Mouse (Mus musculus) retina, embryonic 14.5 days (tissue): ENCODE results near the gene Nrap.
"Not testable (repeated sequence)": the region's sequence is repeated elsewhere in the genome, so short reads cannot be mapped to it uniquely, and the experiment has no call there.

Experiments used
- DNase-seq: peaks from one replicate; pipeline ENCODE4 v3.0.0-alpha.2; 2015; ENCODE audit warnings: low spot score

Gene Nrap

DNA sequence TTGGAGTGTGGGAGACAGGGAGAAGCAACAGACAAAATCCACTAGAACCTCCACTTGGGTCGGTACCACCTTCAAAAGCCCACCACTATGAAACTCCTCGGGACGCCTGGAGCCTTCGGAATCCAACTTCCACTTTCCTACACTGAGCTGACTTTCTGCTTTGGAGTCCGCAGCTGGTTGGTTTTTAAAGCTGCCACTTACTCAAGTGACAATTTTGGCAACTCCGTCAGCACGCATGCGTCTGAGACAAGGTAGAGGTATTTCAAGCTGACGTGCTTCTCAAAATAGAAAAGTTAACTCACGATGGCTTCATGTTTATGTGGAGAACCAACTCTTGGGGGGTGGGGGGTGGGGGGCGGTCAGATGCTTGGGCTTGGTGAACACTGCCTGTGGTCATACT, at the start of gene Nrap:
Nrap (minus strand) TSS at position 159 of the 400 bp plus-strand sequence.
- no peak for DNase-seq

GRCm38 (mm10) chr19:56439072-56439434, 49.2 kb upstream of the Nrap start:
- DNase-seq: no peak

GRCm38 (mm10) chr19:56438357-56439071, 48.7 kb upstream of the Nrap start:
- no peak for DNase-seq

DNA sequence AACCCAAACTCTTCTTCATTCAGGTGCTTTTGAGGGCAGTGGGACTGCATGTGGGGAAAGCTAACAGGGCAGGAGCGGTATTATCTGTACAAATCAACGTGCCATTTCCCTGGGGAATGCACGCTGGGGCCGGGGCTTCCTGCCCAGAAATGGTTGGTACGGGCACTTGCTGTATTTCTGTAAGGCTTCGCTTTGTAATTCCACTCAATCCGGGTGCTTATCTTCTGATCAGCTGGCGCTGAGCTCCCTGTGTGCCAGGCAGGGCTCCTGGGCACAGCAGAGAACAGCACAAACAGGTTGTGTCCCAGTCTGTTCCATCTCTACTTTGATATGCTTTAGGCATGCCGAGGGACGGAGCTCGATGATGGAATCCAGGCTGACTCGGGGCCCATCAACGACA, 46.5 kb upstream of the Nrap start:
- DNase-seq: no peak

GRCm38 (mm10) chr19:56433581-56433980, 43.7 kb upstream of the Nrap start:
- no peak for DNase-seq

DNA sequence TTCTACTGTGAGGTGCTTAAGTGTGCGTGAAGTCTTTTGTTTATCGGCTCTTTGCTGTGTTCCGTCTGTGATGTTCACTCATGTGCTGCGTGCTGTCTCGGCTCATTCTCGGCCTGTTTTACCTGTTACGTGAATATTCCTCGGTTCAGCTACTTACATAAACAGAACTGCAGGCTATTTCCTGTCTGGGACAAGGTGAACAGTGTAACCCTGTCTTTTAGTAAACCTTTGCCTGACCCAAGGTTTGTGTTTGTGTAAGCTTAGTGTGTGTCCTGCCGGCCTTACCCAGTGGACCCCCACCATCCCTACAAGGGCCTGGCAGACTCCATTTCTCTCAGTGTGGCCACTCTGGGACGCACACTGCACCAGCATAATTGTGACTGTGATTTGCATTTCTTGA, 42.9 kb upstream of the Nrap start:
- no peak for DNase-seq

DNA sequence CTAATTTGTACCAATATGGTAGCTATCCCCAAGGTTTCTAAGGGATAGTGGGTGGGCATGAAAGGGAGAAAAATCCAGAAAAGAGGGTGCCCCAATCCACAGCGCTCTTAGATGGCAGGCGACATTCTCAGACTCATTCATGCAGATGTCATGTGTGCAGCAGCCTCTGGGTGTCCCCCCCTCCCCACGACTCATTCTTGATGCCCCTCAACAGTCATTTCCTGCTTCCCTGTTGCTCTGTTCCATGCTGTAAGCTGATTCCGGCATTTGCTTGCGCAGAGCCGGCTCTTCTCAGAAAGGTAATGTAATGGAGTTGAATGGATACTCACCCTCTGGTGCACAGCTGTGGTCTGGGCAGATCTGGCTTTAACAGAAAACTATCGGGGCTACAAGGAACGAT, 40.5 kb upstream of the Nrap start:
- peak; percentile 16 for DNase-seq

- peak; percentile 21 for DNase-seq
These were observed 35.7 kb upstream of the Nrap start for GRCm38 (mm10) chr19:56425492-56425891.

DNA sequence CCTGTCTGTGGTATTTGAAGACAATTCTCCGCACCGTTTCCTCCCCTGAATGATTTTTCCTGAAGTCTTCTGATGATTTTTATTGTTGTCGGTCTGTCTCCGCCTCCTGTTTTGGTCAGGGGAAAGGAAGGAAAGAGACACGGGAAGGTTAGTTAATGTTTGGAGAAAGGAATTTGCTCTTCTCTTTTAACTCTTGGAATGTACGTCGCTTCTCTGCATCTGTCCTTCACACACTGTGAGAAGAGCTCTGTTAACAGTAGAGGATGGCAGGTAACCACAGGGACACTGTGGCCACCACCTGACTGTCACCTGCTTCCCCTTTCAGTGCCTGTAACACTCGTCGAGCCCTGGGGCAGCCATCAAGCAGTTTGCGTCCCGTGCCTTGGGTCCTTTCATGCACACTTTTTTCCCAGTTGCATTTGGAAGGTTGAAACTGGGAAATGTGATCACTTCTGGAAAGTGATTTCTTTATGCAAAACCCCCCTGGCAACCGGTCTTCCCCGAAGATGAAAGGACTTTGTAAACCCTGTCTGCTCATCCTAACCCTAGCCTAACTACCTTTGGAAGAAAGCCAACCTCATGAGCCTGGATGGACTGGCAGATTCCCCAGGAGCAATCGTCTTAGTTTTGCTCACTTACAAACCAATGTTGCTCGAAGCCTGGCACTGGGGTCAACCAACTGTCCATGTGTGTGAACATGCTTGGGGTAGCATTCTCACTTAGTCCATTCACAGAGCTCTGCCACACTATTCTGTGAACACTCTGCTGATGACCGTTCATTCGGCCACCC, 35.0 kb upstream of the Nrap start:
- no peak for DNase-seq

DNA sequence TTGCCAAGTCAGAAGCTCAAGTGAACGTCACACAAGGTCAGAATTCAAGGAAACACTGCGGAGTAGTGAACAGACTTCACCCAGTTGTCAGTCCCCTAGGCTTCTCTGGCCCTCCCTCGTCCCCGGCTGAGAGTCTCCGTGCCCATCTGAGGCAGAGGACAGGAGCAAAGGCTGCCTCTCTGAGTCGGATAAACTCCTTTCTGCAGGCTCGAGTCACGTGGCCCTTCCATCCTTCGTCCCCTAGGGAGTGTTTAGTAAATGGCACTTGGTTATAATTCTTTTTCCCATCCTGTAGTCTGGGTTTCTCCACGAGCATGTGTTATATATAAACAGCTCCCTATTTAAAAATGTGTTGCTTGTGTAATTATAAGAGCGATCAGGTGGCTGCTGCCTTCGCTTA, 33.5 kb upstream of the Nrap start:
- no peak for DNase-seq

- DNase-seq: peak; percentile 93
These were observed 32.9 kb upstream of the Nrap start for GRCm38 (mm10) chr19:56422476-56423338.

DNA sequence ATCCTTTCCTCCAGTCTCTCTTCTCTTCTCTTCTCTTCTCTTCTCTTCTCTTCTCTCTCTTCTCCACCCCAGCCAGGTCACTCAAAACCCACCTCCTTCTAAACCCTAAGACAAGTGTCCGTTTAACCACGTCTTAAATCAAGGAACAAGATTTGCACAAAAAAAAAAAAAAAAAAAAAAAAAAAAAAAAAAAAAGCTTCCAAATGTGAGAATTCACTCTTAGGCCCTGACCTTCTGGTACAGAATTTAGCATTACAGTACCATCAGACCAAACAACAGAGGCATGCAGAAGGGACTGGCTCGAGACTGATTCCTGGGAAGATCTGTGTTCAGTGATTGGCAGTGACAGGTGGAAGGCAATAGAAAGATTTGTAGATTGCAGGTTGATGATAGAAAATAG, 30.5 kb upstream of the Nrap start:
- DNase-seq: no peak

- DNase-seq: no peak
These were observed 29.6 kb upstream of the Nrap start for GRCm38 (mm10) chr19:56419452-56419851.

- DNase-seq: no peak
These were observed 28.6 kb upstream of the Nrap start for GRCm38 (mm10) chr19:56418404-56418803.

DNA sequence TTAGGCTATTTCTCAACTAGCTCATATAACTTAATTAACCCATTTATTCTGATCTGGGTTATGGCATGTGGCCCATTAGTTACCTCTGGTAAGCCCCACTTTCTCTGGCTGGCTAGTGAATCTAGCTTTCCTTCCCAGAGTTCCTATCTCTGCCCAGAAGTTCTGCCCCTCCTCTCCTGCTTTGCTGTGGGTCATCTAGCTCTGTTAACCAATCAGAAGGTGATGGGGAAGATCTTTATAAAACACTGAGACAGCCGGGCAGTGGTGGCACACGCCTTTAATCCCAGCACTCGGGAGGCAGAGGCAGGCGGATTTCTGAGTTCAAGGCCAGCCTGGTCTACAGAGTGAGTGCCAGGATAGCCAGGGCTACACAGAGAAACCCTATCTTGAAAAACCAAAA, 20.0 kb upstream of the Nrap start:
- DNase-seq: not testable (repeated sequence)

GRCm38 (mm10) chr19:56406581-56406980, 16.7 kb upstream of the Nrap start:
- DNase-seq: no peak

GRCm38 (mm10) chr19:56405824-56406223, 16.0 kb upstream of the Nrap start:
- no peak for DNase-seq

DNA sequence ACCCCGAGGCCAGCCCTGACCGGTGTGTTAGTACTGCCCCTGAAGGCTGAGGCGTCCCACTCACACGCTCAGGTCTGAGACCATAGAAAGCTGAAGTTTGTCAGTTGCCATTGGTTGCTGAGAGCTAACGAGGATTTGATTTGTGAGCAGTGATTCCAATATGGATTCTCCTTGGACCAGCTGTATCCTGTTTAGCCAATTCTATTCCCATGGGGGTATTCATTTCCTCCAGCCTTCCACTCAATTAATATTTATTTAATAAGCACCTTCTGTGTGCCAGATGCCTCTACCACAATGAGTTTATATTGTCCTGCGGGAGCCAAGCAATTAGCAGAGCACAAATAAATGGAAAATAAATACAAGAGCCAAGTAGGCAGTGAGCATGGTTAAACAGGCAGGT, 12.0 kb upstream of the Nrap start:
- DNase-seq: peak; percentile 49

DNA sequence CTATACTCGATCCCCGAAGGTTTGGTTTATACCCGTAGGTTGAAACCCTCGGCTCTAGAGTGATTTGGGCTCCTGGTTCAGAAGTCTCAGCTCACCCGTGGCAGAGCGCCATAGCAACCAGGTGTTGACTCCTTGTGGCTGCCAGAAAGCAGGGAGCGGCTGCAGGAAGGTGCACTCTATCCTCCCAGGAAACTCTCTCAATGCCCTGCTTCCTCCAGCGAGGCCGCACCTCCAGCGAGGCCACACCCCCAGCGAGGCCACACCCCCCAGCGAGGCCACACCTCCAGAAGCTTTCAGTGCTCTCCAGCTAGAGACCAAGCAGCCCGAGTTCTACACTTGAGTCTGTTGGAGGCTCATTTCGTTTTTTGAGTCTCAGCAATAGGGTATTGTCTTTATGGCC, 10.4 kb upstream of the Nrap start:
- peak; percentile 35 for DNase-seq

- no peak for DNase-seq
These were observed 8.6 kb upstream of the Nrap start for GRCm38 (mm10) chr19:56398528-56398795.

- no peak for DNase-seq
These were observed 8.1 kb upstream of the Nrap start for GRCm38 (mm10) chr19:56397663-56398527.
